Mouse (Mus musculus) testis, adult 10 weeks (tissue): ENCODE data around the gene Vmn2r60. TPM values are rescaled to one million over a fixed set of nuclear protein-coding genes. Genes with fewer than 3 reads are reported as not detected.

Experiments
- polyA plus RNA-seq: library from polyadenylated mRNA; stranded (reverse); fragments of 350-450 nt; fragmentation: Illumina TruSeq; extraction: RNeasy Lipid Tissue Mini Kit (QIAGEN cat#74804); gene quantifications from one replicate; pipeline ENCODE4 v1.2.3, GENCODE M21; 2014; ENCODE audit warnings: low read depth, low replicate concordance

Vmn2r60 gene
- not detected for polyA plus RNA-seq

GRCm38 (mm10) chr7:42107470-42107869, at the start of gene Vmn2r60:
Vmn2r60 (plus strand) TSS chr7:42107770.

GRCm38 (mm10) chr7:42058923-42059322, 48.6 kb upstream of the Vmn2r60 start, which contains the start of gene Vmn2r59:
Vmn2r59 (minus strand) TSS chr7:42059023.

Other genes with a start within 250 kb of the Vmn2r60 start
- gene Vmn2r58, start 235.1 kb upstream of the Vmn2r60 start, polyA plus RNA-seq: 0.27 TPM
- gene Vmn2r59, start 48.7 kb upstream of the Vmn2r60 start, polyA plus RNA-seq: not detected
- not detected for gene Vmn2r61, start 152.3 kb downstream of the Vmn2r60 start, polyA plus RNA-seq